Mouse (Mus musculus) limb, embryonic 11.5 days (tissue): ENCODE results near the gene Ppid. TPM values are rescaled to one million over a fixed set of nuclear protein-coding genes. Genes with fewer than 3 reads are reported as not detected.

ENCODE experiments used
- ATAC-seq: fragments of 200-750 bp; cut with Nextera tagmentation; 2 replicates; pipeline ENCODE4 v1.8.0; 2017; ENCODE audit warnings: low read depth; ENCODE audit not compliant: insufficient number of reproducible peaks, low FRiP score, low TSS enrichment
- DNase-seq: peaks from one replicate; pipeline ENCODE4 v3.0.0-alpha.2; 2015; ENCODE audit warnings: low spot score
- H3K27ac ChIP-seq: fragments of 300-500 bp; sonication (generic); replicated peaks from 2 replicates; pipeline ENCODE4 v1.5.1; 2014; ENCODE audit warnings: low read depth, mild to moderate bottlenecking, low read length
- H3K27me3 ChIP-seq: fragments of 300-500 bp; sonication (generic); 2 replicates; pipeline ENCODE4 v1.6.1; 2014; ENCODE audit warnings: mild to moderate bottlenecking, low read length, mixed read lengths; ENCODE audit not compliant: control insufficient read depth, insufficient read depth
- H3K36me3 ChIP-seq: fragments of 300-500 bp; sonication (generic); 2 replicates; pipeline ENCODE4 v1.6.1; 2014; ENCODE audit warnings: mild to moderate bottlenecking, low read length, moderate library complexity, mixed read lengths; ENCODE audit not compliant: control insufficient read depth, insufficient read depth
- H3K4me1 ChIP-seq: fragments of 300-500 bp; sonication (generic); 2 replicates; pipeline ENCODE4 v1.6.1; 2014; ENCODE audit warnings: low read length, mixed read lengths; ENCODE audit not compliant: control insufficient read depth, insufficient read depth
- H3K4me2 ChIP-seq: fragments of 300-500 bp; sonication (generic); 2 replicates; pipeline ENCODE4 v1.6.1; 2014; ENCODE audit warnings: low read depth, mild to moderate bottlenecking, moderate library complexity; ENCODE audit not compliant: severe bottlenecking
- H3K4me3 ChIP-seq: fragments of 300-500 bp; sonication (generic); 2 replicates; pipeline ENCODE4 v1.5.1; 2014; ENCODE audit warnings: low read depth, low read length
- H3K9ac ChIP-seq: fragments of 300-500 bp; sonication (generic); 2 replicates; pipeline ENCODE4 v1.6.1; 2014; ENCODE audit warnings: mild to moderate bottlenecking, low read length
- H3K9me3 ChIP-seq: fragments of 300-500 bp; sonication (generic); 2 replicates; pipeline ENCODE4 v1.6.1; 2016; ENCODE audit warnings: low read length; ENCODE audit not compliant: control insufficient read depth
- WGBS: fragments of 180-500 bp; shearing (Covaris S2); extraction: QIAGEN DNeasy Blood & Tissue Kit; methylation state at CpG from one replicate; pipeline ENCODE4 v1.1.7; 2014; 5-methylcytosine and 5-hydroxymethylcytosine counted together
- polyA plus RNA-seq: library from polyadenylated mRNA; unstranded; fragments of >200 nt; fragmentation: Nextera tagmentation; extraction: Ambion mirVana; gene quantifications from 2 replicates; pipeline ENCODE4 v1.2.1, GENCODE M21; 2014

Gene Ppid
- polyA plus RNA-seq, 1 experiment from 2014 or later, result 237 TPM

- H3K4me1 ChIP-seq, result no peaks in the 10 kb centered on the region
- no peak overlapping the region for H3K4me2 ChIP-seq
- no peaks in the 10 kb centered on the region for H3K9me3 ChIP-seq
- WGBS, result 91% methylated on average over 9 of the region's 9 CpGs
- no peak overlapping the region for H3K4me3 ChIP-seq
- DNase-seq (no peak), ATAC-seq (no peak)
- H3K27ac ChIP-seq, result no peak overlapping the region
- no peaks in the 10 kb centered on the region for H3K27me3 ChIP-seq
- no peaks in the 10 kb centered on the region for H3K36me3 ChIP-seq
- H3K9ac ChIP-seq, result no peak overlapping the region
Measured at GRCm38 (mm10) chr3:79559021-79559772, 31.9 kb upstream of the Ppid start.

GRCm38 (mm10) chr3:79559773-79560045 lies 31.4 kb upstream of the Ppid start:
- no peak overlapping the region for H3K4me2 ChIP-seq
- H3K27ac ChIP-seq, result no peak overlapping the region
- H3K4me3 ChIP-seq, result no peak overlapping the region
- H3K36me3 ChIP-seq, result no peaks in the 10 kb centered on the region
- H3K9me3 ChIP-seq, result no peaks in the 10 kb centered on the region
- WGBS, result 78% methylated on average over 5 of the region's 5 CpGs
- DNase-seq, result no peak
- H3K9ac ChIP-seq, result no peak overlapping the region
- ATAC-seq, result no peak
- H3K4me1 ChIP-seq, result no peaks in the 10 kb centered on the region
- no peaks in the 10 kb centered on the region for H3K27me3 ChIP-seq

GRCm38 (mm10) chr3:79560555-79560954 lies 30.6 kb upstream of the Ppid start:
- Histone ChIP-seq H3K9me3 (no peaks in the 10 kb centered on the region), H3K4me2 (no peak overlapping the region), H3K27ac (no peak overlapping the region), H3K4me1 (no peaks in the 10 kb centered on the region), H3K9ac (no peak overlapping the region), H3K36me3 (no peaks in the 10 kb centered on the region), H3K27me3 (no peaks in the 10 kb centered on the region), H3K4me3 (no peak overlapping the region)
- 96% methylated on average over 6 of the region's 6 CpGs for WGBS
- ATAC-seq, result no peak
- DNase-seq, result no peak

- H3K9me3 ChIP-seq, result no peaks in the 10 kb centered on the region
- no peaks in the 10 kb centered on the region for H3K36me3 ChIP-seq
- no peak overlapping the region for H3K4me3 ChIP-seq
- H3K27me3 ChIP-seq, result no peaks in the 10 kb centered on the region
- H3K27ac ChIP-seq, result no peak overlapping the region
- 94% methylated on average over 10 of the region's 10 CpGs for WGBS
- DNase-seq (no peak), ATAC-seq (no peak)
- H3K4me2 ChIP-seq, result no peak overlapping the region
- H3K4me1 ChIP-seq, result peaks cover 5% of the 10 kb centered on the region
- H3K9ac ChIP-seq, result no peak overlapping the region
Measured at GRCm38 (mm10) chr3:79561784-79562715, 29.1 kb upstream of the Ppid start.

GRCm38 (mm10) chr3:79563511-79563910 lies 27.6 kb upstream of the Ppid start:
- Histone ChIP-seq H3K4me2 (no peak overlapping the region), H3K9ac (no peak overlapping the region), H3K36me3 (no peaks in the 10 kb centered on the region), H3K27ac (no peak overlapping the region), H3K9me3 (no peaks in the 10 kb centered on the region), H3K27me3 (no peaks in the 10 kb centered on the region), H3K4me3 (no peak overlapping the region), H3K4me1 (peaks cover 6% of the 10 kb centered on the region)
- ATAC-seq, result no peak
- no peak for DNase-seq
- 64% methylated on average over 2 of the region's 2 CpGs for WGBS

- DNase-seq (no peak), ATAC-seq (no peak)
- no peaks in the 10 kb centered on the region for H3K9me3 ChIP-seq
- H3K9ac ChIP-seq, result no peak overlapping the region
- H3K36me3 ChIP-seq, result no peaks in the 10 kb centered on the region
- H3K4me2 ChIP-seq, result no peak overlapping the region
- WGBS, result 86% methylated on average over 10 of the region's 10 CpGs
- peaks cover 6% of the 10 kb centered on the region for H3K4me1 ChIP-seq
- no peaks in the 10 kb centered on the region for H3K27me3 ChIP-seq
- H3K27ac ChIP-seq, result no peak overlapping the region
- H3K4me3 ChIP-seq, result no peak overlapping the region
Measured at GRCm38 (mm10) chr3:79564875-79565606, 26.1 kb upstream of the Ppid start.

- Histone ChIP-seq H3K9me3 (no peaks in the 10 kb centered on the region), H3K27me3 (no peaks in the 10 kb centered on the region), H3K27ac (peak overlapping the region; percentile 47; the same call in 1 of the 2 replicates), H3K4me2 (peak overlapping the region; percentile 74), H3K36me3 (no peaks in the 10 kb centered on the region), H3K4me1 (peaks cover 6% of the 10 kb centered on the region), H3K9ac (peak overlapping the region; percentile 77), H3K4me3 (peak overlapping the region; percentile 73)
- 4% methylated on average over 55 of the region's 60 CpGs for WGBS
- peak; percentile 68 for DNase-seq
- peak; percentile 63 for ATAC-seq
Measured at GRCm38 (mm10) chr3:79566716-79567691, 24.1 kb upstream of the Ppid start.
